Mouse (Mus musculus): ENCODE results near the gene Zfp978. TPM values are rescaled to one million over a fixed set of nuclear protein-coding genes. Genes with fewer than 3 reads are reported as not detected.
A peak's percentile ranks its signal among the peaks of the same experiment; 100 is the strongest.
"Not testable (repeated sequence)": the region's sequence is repeated elsewhere in the genome, so short reads cannot be mapped to it uniquely, and the experiment has no call there.

Zfp978 gene
- polyA plus RNA-seq, 1 experiment from 2014 or later, result not detected

- ATAC-seq, result not testable (repeated sequence)
- WGBS (ENCODE audit: insufficient replicate concordance), result 74% methylated on average over 6 of the region's 6 CpGs
These were observed 37.0 kb downstream of the Zfp978 start for GRCm38 (mm10) chr4:147397934-147398682.

GRCm38 (mm10) chr4:147398741-147399140, 37.6 kb downstream of the Zfp978 start:
- H3K4me3 ChIP-seq (ENCODE audit: low read depth, low read length); H3K4me2 ChIP-seq (ENCODE audit: low read depth, low read length); H3K36me3 ChIP-seq (replicated peaks; ENCODE audit: insufficient read depth, low read length); H3K27ac ChIP-seq (ENCODE audit: low read depth); H3K4me1 ChIP-seq (ENCODE audit: insufficient read depth); H3K27me3 ChIP-seq (ENCODE audit: insufficient read depth, low read length); ATAC-seq; H3K9ac ChIP-seq (replicated peaks): not testable (repeated sequence)
- WGBS (ENCODE audit: insufficient replicate concordance), result 84% methylated on average over 1 of the region's 1 CpGs
- H3K9me3 ChIP-seq (ENCODE audit: low read length), result peaks cover 16% of the 10 kb centered on the region
- DNase-seq, result peak; percentile 18

More at GRCm38 (mm10) chr4:147397934-147398682, 37.0 kb downstream of the Zfp978 start:
- H3K27ac ChIP-seq (ENCODE audit: low read depth); H3K27me3 ChIP-seq (ENCODE audit: insufficient read depth, low read length); H3K9ac ChIP-seq (replicated peaks); H3K4me3 ChIP-seq (ENCODE audit: low read depth, low read length); H3K4me1 ChIP-seq (ENCODE audit: insufficient read depth); DNase-seq; H3K36me3 ChIP-seq (replicated peaks; ENCODE audit: insufficient read depth, low read length); H3K4me2 ChIP-seq (ENCODE audit: low read depth, low read length): not testable (repeated sequence)
- peaks cover 13% of the 10 kb centered on the region for H3K9me3 ChIP-seq (ENCODE audit: low read length)

DNA sequence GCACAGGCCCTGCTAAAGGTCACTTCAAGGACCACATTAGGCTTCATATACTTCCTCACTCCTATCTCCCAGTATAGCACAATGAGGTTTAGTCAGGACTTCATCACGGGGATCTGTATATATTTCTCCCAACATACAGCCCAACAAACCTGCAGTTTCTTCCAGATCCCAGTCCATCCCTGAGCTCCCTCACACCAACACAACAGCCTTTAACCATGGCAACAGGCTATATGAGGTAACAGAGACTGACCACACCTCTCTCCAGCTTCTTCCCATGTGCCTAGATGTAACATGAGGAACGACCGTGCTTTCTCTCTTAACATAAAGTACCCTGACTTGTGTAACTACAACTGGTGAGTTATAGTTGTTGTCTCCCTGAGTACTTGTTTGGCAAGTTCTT, 38.4 kb downstream of the Zfp978 start:
- H3K9ac ChIP-seq (replicated peaks); H3K27me3 ChIP-seq (ENCODE audit: insufficient read depth, low read length); H3K4me1 ChIP-seq (ENCODE audit: insufficient read depth); H3K4me2 ChIP-seq (ENCODE audit: low read depth, low read length); H3K36me3 ChIP-seq (replicated peaks; ENCODE audit: insufficient read depth, low read length); H3K27ac ChIP-seq (ENCODE audit: low read depth); H3K4me3 ChIP-seq (ENCODE audit: low read depth, low read length); ATAC-seq; DNase-seq: not testable (repeated sequence)
- H3K9me3 ChIP-seq (ENCODE audit: low read length), result peaks cover 22% of the 10 kb centered on the region
- 67% methylated on average over 3 of the region's 3 CpGs for WGBS (ENCODE audit: insufficient replicate concordance)

DNA sequence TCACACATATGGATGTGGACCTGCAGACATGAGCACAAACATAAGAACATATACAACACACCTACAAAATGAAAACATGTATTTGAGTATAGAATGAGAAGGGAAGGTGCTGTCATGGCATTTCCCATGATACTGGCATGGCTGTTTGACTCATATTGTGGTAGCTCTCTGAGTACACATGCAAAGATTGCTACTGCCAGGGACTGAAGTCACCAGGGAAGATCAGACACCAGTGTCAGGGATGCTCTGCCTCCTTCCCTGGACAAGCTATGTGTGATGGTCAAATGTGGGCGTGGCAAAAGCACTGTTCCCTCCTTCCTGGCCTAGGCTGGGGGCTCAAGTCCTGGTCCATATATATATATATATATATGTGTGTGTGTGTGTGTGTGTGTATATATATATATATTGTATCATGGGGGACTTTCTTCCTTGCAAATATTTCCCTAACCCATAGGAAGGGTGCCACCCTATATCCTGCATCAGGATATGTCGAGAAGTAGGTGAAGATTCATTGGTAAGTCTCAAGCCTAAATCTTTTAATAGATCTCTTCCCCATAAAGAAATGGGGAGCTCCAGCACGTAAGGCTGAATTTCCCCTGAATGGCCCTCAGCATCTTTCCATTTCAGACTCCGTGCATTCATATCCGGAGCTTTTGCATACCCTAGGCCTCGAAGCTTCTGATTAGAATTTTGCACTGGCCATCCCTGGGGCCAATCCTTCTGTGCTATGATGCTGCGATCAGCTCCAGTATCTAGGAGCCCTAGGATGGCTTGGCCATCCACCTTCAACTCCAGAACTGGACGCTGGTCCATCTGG, 39.1 kb downstream of the Zfp978 start:
- not testable (repeated sequence) for H3K4me3 ChIP-seq (ENCODE audit: low read depth, low read length); H3K4me2 ChIP-seq (ENCODE audit: low read depth, low read length); H3K27ac ChIP-seq (ENCODE audit: low read depth); H3K4me1 ChIP-seq (ENCODE audit: insufficient read depth); H3K36me3 ChIP-seq (replicated peaks; ENCODE audit: insufficient read depth, low read length); H3K27me3 ChIP-seq (ENCODE audit: insufficient read depth, low read length); DNase-seq; H3K9ac ChIP-seq (replicated peaks)
- peak; percentile 16; the same call in 1 of the 2 replicates for ATAC-seq
- 76% methylated on average over 8 of the region's 8 CpGs for WGBS (ENCODE audit: insufficient replicate concordance)
- H3K9me3 ChIP-seq (ENCODE audit: low read length), result peaks cover 22% of the 10 kb centered on the region

DNA sequence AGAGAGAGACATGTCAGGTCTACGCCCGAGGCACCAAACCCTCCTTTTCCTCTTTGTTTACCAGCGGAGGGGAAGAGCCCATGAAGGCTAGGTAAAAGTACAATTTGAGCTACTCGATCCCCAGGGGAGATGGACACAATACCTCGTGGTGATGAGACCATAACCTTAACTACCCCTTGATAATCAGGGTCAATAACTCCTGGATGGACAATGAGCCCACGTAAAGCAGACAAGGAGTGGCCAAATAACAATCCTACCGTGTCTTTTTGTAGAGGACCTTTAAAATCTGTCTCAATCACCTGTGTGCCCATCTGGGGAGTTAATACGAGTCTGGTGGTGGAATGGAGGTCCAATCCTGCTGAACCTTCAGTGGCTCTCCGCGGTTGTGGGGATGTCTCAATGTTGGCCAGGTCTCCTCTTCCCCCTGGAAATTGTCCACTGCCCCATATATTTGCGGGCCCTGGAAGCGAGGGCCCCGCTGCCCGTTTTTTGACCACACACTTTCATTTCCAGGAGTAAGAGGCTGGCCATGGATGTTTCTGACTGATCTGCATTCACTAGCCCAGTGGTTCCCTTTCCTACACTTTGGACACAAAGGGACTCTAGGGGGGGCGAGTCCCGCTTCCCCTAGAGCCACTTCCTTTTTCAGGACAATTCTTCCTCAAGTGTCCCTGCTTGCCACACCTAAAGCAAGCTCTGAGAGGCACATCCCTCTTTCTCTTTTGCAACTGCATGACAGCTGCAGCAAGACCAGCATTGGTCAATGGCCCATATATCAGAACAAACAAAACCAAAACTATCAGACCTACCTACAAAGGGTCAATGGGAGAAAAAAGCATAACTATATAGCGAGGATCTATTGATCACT, 40.0 kb downstream of the Zfp978 start:
- H3K9me3 ChIP-seq (ENCODE audit: low read length), result peaks cover 22% of the 10 kb centered on the region
- WGBS (ENCODE audit: insufficient replicate concordance), result 69% methylated on average over 16 of the region's 17 CpGs
- not testable (repeated sequence) for H3K36me3 ChIP-seq (replicated peaks; ENCODE audit: insufficient read depth, low read length); H3K4me1 ChIP-seq (ENCODE audit: insufficient read depth); H3K27ac ChIP-seq (ENCODE audit: low read depth); H3K9ac ChIP-seq (replicated peaks); H3K4me3 ChIP-seq (ENCODE audit: low read depth, low read length); ATAC-seq; H3K27me3 ChIP-seq (ENCODE audit: insufficient read depth, low read length); H3K4me2 ChIP-seq (ENCODE audit: low read depth, low read length)
- DNase-seq, result peak; percentile 20

- not testable (repeated sequence) for DNase-seq; H3K4me3 ChIP-seq (ENCODE audit: low read depth, low read length); H3K4me2 ChIP-seq (ENCODE audit: low read depth, low read length); H3K4me1 ChIP-seq (ENCODE audit: insufficient read depth); H3K27ac ChIP-seq (ENCODE audit: low read depth); H3K27me3 ChIP-seq (ENCODE audit: insufficient read depth, low read length); H3K9ac ChIP-seq (replicated peaks); H3K36me3 ChIP-seq (replicated peaks; ENCODE audit: insufficient read depth, low read length)
- WGBS (ENCODE audit: insufficient replicate concordance), result 73% methylated on average over 17 of the region's 17 CpGs
- peaks cover 22% of the 10 kb centered on the region for H3K9me3 ChIP-seq (ENCODE audit: low read length)
- peak; percentile 9; the same call in 1 of the 2 replicates for ATAC-seq
These were observed 40.8 kb downstream of the Zfp978 start for GRCm38 (mm10) chr4:147401736-147402506.

DNA sequence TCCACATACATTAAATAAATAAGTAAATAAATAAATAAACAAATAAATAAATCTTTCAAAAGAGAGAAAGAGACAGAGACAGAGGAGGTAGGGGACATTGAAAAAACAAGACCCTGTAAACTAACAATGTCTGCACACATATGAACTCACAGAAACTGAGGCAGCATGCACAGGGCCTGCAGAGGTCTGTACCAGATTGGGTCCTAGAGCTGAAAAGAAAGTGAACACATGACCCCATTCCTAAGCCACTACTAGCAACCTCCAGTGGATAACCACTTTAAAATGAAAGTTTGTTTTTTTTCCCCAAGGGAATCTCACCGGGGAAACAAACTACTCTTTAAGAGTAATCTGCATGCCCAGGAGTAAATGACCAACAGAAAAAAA, 41.4 kb downstream of the Zfp978 start:
- not testable (repeated sequence) for ATAC-seq; H3K27ac ChIP-seq (ENCODE audit: low read depth); H3K4me2 ChIP-seq (ENCODE audit: low read depth, low read length); H3K9ac ChIP-seq (replicated peaks); H3K36me3 ChIP-seq (replicated peaks; ENCODE audit: insufficient read depth, low read length); DNase-seq; H3K4me3 ChIP-seq (ENCODE audit: low read depth, low read length); H3K27me3 ChIP-seq (ENCODE audit: insufficient read depth, low read length); H3K4me1 ChIP-seq (ENCODE audit: insufficient read depth)
- H3K9me3 ChIP-seq (ENCODE audit: low read length), result peaks cover 22% of the 10 kb centered on the region
- WGBS (ENCODE audit: insufficient replicate concordance), result 15% methylated on average over 1 of the region's 1 CpGs

DNA sequence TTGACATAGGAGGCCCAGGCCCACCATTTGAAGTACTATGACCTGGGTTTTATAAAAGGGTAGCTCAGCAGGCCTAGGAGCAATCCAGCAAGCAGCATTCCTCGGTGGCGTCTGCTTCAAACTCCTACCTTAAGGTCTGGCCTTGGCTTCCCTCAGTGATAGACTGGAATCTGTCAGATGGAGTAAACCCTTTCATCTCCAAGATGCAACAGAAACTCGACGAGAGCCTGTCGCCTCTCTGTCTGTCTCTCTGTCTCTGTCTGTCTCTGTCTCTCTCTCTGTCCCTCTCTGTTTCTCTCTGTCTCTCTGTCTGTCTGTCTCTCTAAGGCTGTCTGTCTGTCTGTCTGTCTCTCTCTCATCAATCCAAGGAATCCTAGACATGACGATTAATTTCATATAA, 42.4 kb downstream of the Zfp978 start:
- not testable (repeated sequence) for H3K4me1 ChIP-seq (ENCODE audit: insufficient read depth); H3K27ac ChIP-seq (ENCODE audit: low read depth); H3K4me2 ChIP-seq (ENCODE audit: low read depth, low read length); H3K4me3 ChIP-seq (ENCODE audit: low read depth, low read length); H3K9ac ChIP-seq (replicated peaks); ATAC-seq; H3K27me3 ChIP-seq (ENCODE audit: insufficient read depth, low read length); DNase-seq; H3K36me3 ChIP-seq (replicated peaks; ENCODE audit: insufficient read depth, low read length)
- H3K9me3 ChIP-seq (ENCODE audit: low read length), result peaks cover 22% of the 10 kb centered on the region
- 78% methylated on average over 6 of the region's 6 CpGs for WGBS (ENCODE audit: insufficient replicate concordance)
